Mouse (Mus musculus): ENCODE data around the gene Tbk1. TPM values are rescaled to one million over a fixed set of nuclear protein-coding genes. Genes with fewer than 3 reads are reported as not detected.

The Tbk1 gene
- polyA plus RNA-seq, 1 experiment from 2014 or later = 31.2 TPM

DNA sequence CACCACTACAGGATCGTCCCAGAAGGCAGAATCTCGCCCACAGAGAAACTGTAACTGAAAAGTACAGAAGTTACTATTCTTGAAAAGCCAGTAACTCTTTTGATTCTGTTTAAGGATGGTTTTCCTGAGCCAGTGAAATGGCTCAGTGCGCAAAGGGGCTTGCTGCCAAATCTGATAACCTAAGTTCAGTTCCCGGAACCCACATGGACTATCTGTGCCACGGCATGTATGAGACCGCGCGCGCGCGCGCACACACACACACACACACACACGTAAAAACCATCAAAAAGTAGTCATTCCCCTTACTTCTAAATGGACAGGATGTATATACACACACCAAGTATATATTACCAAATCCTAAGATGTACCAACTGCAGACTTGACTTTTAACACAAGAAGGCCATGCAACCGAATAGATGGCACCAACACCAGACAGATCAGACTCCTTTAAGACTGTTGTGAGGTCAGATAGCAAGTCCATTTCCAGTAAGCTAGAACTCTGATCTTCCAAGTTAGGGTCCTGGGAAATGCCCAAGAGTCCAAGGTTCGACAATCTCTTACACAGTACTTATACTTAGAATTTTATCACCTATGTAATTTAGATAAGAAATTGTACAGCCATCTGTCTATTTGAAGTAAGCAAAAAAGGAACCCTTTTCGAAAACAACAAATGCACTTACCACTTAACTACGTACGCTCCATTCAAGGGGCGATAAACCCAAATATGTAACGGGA, 1.4 kb downstream of the Tbk1 start:
- Histone ChIP-seq H3K4me1 (peaks cover 12% of the 10 kb centered on the region), H3K4me3 (replicated peaks) (peak overlapping the region; percentile 89), H3K9ac (0 out of 2 replicates have a peak overlapping the region, but pooled peaks have one; percentile 87), H3K36me3 (peaks cover 56% of the 10 kb centered on the region), H3K9me3 (replicated peaks) (no peaks in the 10 kb centered on the region), H3K27me3 (no peaks in the 10 kb centered on the region), H3K27ac (no peak overlapping the region), H3K4me2 (peak overlapping the region; percentile 65)
- 86% methylated on average over 20 of the region's 20 CpGs for WGBS
- ATAC-seq (replicated peaks; ENCODE audit: low FRiP score) = no peak

DNA sequence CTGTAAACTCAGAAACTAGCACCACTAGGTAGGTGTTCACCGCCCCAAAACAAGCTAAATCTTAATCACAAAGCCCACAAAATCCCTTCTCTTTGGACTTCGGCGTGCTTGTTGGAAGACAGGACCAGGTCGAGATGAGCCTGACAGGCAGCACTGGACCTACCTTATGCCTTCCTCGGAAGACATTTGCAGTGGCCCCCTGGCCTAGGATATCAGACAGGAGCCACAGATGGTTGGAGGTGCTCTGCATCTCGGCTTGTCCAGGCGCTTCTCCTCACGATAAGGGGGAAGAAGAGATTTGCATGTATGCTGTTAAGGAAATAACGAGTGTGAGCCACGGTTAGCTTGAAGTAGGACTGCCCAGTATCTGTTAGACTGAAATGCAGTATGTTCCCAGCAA, 2.6 kb downstream of the Tbk1 start:
- Histone ChIP-seq H3K4me1 (peaks cover 12% of the 10 kb centered on the region), H3K9ac (no peak overlapping the region), H3K4me3 (replicated peaks) (no peak overlapping the region), H3K36me3 (peaks cover 49% of the 10 kb centered on the region), H3K27ac (no peak overlapping the region), H3K27me3 (no peaks in the 10 kb centered on the region), H3K4me2 (no peak overlapping the region), H3K9me3 (replicated peaks) (no peaks in the 10 kb centered on the region)
- no peak for ATAC-seq (replicated peaks; ENCODE audit: low FRiP score)
- 95% methylated on average over 10 of the region's 10 CpGs for WGBS

DNA sequence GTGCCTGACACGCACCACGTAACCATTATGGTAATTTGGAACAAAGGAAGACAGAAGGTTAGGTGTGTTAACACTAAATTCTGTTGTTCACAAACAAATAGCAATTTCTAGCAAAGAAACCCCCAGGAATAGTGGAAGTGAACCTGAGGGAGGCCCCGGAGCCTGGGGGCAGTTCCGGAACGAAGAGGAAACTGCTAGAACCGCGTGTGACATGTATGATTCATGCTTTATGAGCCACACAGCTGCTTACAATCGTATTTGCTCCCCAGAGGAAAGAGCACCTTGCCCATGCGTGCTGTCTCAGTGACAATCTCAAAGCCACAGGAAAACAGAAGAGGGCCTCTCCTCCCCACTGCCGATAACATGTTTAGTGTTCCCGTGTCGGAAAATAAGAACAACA, 3.6 kb downstream of the Tbk1 start:
- H3K9me3 ChIP-seq (replicated peaks) = no peaks in the 10 kb centered on the region
- H3K4me3 ChIP-seq (replicated peaks) = no peak overlapping the region
- H3K4me2 ChIP-seq = no peak overlapping the region
- no peaks in the 10 kb centered on the region for H3K27me3 ChIP-seq
- peak overlapping the region; percentile 14; the same call in 1 of the 2 replicates for H3K27ac ChIP-seq
- peaks cover 48% of the 10 kb centered on the region for H3K36me3 ChIP-seq
- no peak overlapping the region for H3K9ac ChIP-seq
- H3K4me1 ChIP-seq = peaks cover 12% of the 10 kb centered on the region
- no peak for ATAC-seq (replicated peaks; ENCODE audit: low FRiP score)
- 85% methylated on average over 12 of the region's 12 CpGs for WGBS

DNA sequence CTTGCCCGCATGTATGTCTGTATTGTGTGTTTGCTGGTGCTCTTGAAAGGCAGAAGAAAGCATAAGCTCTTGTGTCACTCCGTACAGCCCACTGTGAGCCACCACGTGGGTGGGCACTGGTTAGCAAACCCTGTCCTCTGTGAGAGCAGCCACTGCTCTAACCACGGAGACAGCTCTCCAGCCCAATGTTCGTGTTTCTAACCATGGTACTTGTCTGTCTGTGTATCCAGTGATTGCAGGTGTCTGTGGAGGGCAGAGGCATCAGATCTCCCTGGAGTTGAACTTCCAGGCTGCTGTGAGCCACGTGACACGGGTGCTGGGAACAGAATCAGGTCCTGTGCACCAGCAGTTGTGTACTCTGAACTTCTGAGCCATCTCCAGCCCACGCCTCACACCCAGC, 4.3 kb downstream of the Tbk1 start:
- H3K4me3 ChIP-seq (replicated peaks) = no peak overlapping the region
- H3K4me2 ChIP-seq = no peak overlapping the region
- ATAC-seq (replicated peaks; ENCODE audit: low FRiP score) = no peak
- no peaks in the 10 kb centered on the region for H3K27me3 ChIP-seq
- H3K9me3 ChIP-seq (replicated peaks) = no peaks in the 10 kb centered on the region
- H3K27ac ChIP-seq = no peak overlapping the region
- H3K36me3 ChIP-seq = peaks cover 53% of the 10 kb centered on the region
- no peak overlapping the region for H3K9ac ChIP-seq
- WGBS = 93% methylated on average over 8 of the region's 8 CpGs
- peaks cover 12% of the 10 kb centered on the region for H3K4me1 ChIP-seq

DNA sequence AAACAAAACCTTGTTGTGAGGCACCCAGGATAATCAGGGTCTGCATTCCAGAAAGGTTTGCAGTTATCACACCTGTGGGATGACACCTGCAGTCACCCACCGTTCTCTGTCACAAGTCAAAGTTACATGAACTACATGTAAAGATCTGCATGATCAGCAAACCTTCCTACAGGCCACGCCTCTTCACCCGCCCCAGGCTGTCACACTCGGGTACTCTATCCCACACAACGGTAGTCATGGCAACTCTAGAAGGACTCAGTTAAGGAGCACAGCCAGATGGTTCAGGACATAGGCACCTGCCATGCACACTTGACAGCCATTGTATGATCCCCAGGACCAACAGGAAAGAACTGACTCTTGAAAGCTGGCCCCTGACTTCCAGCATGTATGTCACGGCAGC, 5.2 kb downstream of the Tbk1 start:
- H3K36me3 ChIP-seq = peaks cover 54% of the 10 kb centered on the region
- WGBS = 75% methylated on average over 6 of the region's 6 CpGs
- H3K4me1 ChIP-seq = peaks cover 12% of the 10 kb centered on the region
- no peaks in the 10 kb centered on the region for H3K9me3 ChIP-seq (replicated peaks)
- no peak overlapping the region for H3K4me3 ChIP-seq (replicated peaks)
- H3K27me3 ChIP-seq = no peaks in the 10 kb centered on the region
- H3K4me2 ChIP-seq = no peak overlapping the region
- H3K9ac ChIP-seq = no peak overlapping the region
- ATAC-seq (replicated peaks; ENCODE audit: low FRiP score) = 0 out of 2 replicates have a peak, but pooled peaks have one; percentile 52
- H3K27ac ChIP-seq = no peak overlapping the region

DNA sequence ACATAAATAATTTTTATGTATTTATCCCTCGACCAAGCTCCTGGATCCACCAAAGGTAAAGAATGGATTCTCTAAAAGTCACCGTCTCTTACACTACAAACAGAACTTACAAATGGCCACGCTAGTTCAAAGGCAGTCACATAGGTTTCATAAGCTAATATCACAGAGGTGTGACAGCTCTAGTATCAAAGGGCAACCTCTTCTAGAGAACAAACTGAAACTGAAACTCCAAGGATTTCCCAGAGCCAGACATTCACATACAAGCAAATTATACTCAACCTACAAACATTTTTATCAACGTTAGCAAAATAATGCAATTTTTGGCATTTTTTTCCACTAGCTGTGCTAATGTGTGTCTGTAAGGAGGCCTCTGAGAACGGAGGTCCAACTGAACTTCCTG, 6.2 kb downstream of the Tbk1 start:
- Histone ChIP-seq H3K27ac (no peak overlapping the region), H3K4me1 (peaks cover 9% of the 10 kb centered on the region), H3K36me3 (peaks cover 64% of the 10 kb centered on the region), H3K9ac (no peak overlapping the region), H3K4me3 (replicated peaks) (no peak overlapping the region), H3K4me2 (no peak overlapping the region), H3K27me3 (no peaks in the 10 kb centered on the region), H3K9me3 (replicated peaks) (no peaks in the 10 kb centered on the region)
- WGBS = 98% methylated on average over 5 of the region's 5 CpGs
- ATAC-seq (replicated peaks; ENCODE audit: low FRiP score) = no peak

DNA sequence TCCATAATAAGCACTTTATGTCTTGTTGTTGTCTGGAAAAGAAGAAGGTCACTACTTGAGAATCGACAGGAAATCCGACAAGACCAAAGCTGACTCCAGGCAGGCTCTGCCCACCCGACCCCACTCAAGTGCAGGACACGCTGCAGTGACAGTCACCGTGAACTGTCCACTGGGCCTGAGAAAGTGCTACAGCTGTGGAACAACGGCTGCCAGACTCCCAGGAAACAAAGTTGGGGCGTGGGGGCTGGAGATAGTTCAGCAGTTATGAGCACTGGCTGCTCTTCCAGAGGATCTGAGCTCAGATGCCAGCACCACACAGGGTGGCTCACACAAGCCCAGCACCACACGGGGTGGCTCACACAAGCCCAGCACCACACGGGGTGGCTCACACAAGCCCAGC, 10.2 kb downstream of the Tbk1 start:
- no peaks in the 10 kb centered on the region for H3K9me3 ChIP-seq (replicated peaks)
- no peak overlapping the region for H3K27ac ChIP-seq
- H3K4me1 ChIP-seq = 0 out of 2 replicates have a peak, but pooled peaks cover under 1% of the 10 kb centered on the region
- H3K27me3 ChIP-seq = no peaks in the 10 kb centered on the region
- no peak for ATAC-seq (replicated peaks; ENCODE audit: low FRiP score)
- H3K4me3 ChIP-seq (replicated peaks) = no peak overlapping the region
- no peak overlapping the region for H3K4me2 ChIP-seq
- H3K36me3 ChIP-seq = peaks cover 61% of the 10 kb centered on the region
- 75% methylated on average over 9 of the region's 9 CpGs for WGBS
- no peak overlapping the region for H3K9ac ChIP-seq

DNA sequence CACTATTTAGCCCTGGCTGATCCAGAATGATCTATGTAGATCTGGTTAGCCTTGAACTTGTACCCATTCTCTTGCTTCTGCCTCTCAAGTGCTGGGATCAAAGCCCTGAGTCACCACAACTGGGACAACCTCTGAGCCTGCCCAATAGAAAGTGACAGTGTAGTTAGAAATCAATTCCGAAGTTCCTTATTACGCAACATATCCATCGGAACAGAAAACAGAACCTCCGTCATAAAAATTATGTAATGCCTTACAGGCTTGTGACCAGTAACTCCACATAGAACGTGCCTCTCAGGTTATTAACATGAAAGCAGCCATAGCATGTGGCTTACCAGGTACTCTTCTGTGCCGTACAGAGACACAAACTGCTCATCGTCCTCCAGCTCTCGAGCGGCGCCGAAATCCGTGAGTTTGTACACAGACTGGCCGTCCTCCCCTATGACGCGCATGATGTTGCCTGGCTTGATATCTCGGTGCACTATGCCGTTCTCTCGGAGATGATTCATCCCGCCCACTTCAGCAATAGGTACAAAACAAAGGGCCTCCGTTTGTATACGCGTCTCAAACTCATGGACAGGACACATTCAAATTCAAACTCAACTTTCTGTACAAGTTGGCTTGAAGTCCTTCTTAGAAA, 15.0 kb downstream of the Tbk1 start:
- Histone ChIP-seq H3K9me3 (replicated peaks) (no peaks in the 10 kb centered on the region), H3K4me1 (no peaks in the 10 kb centered on the region; the same call in 1 of the 2 replicates), H3K27ac (no peak overlapping the region), H3K4me3 (replicated peaks) (no peak overlapping the region), H3K4me2 (no peak overlapping the region), H3K9ac (no peak overlapping the region), H3K36me3 (peaks cover 70% of the 10 kb centered on the region), H3K27me3 (no peaks in the 10 kb centered on the region)
- no peak for ATAC-seq (replicated peaks; ENCODE audit: low FRiP score)
- 97% methylated on average over 22 of the region's 22 CpGs for WGBS

DNA sequence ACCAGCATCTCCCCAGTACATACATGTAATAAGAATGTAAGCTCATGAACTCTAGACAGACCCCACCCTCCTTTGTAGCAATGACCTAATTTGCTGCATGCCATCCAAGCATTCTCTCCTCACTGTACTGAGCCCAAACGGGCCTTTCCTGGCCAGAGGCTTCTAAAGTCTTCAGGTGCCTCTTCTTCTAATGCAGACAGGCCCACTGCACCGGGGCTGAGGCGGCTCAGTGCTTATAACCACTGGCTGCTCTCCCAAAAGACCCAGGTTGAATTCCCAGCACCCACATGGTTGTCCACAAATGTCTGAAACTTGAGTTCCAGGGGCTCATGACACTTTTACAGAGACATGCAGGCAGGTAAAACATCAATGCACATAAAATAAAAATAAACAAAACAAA, 15.6 kb downstream of the Tbk1 start:
- no peaks in the 10 kb centered on the region for H3K9me3 ChIP-seq (replicated peaks)
- no peak for ATAC-seq (replicated peaks; ENCODE audit: low FRiP score)
- no peak overlapping the region for H3K9ac ChIP-seq
- WGBS = 93% methylated on average over 3 of the region's 3 CpGs
- no peaks in the 10 kb centered on the region; the same call in 1 of the 2 replicates for H3K4me1 ChIP-seq
- H3K4me3 ChIP-seq (replicated peaks) = no peak overlapping the region
- H3K27ac ChIP-seq = no peak overlapping the region
- H3K27me3 ChIP-seq = no peaks in the 10 kb centered on the region
- peaks cover 66% of the 10 kb centered on the region for H3K36me3 ChIP-seq
- no peak overlapping the region for H3K4me2 ChIP-seq

DNA sequence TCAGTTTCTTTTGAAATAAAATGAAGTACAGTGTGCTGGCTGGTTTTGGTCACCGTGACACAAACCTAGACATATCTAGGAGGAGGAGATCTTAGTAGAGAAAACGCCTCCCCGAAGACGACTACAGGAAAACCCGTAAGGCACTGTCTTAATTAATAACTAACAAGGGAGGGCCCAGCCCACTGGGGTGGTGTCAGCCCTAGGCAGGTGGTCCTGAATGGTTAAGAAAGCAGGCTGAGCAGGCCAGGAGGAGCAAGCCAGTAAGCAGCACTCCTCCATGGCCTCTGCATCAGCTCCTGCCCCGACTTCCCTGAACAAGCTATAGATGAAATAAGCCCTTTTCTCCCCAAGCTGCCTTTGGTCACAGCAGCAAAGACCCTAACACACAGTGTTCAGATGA, 16.8 kb downstream of the Tbk1 start:
- H3K4me2 ChIP-seq = no peak overlapping the region
- H3K4me1 ChIP-seq = no peaks in the 10 kb centered on the region; the same call in 1 of the 2 replicates
- H3K9ac ChIP-seq = no peak overlapping the region
- WGBS = 78% methylated on average over 6 of the region's 6 CpGs
- no peak for ATAC-seq (replicated peaks; ENCODE audit: low FRiP score)
- H3K27ac ChIP-seq = no peak overlapping the region
- no peaks in the 10 kb centered on the region for H3K27me3 ChIP-seq
- no peaks in the 10 kb centered on the region for H3K9me3 ChIP-seq (replicated peaks)
- peaks cover 65% of the 10 kb centered on the region for H3K36me3 ChIP-seq
- no peak overlapping the region for H3K4me3 ChIP-seq (replicated peaks)

DNA sequence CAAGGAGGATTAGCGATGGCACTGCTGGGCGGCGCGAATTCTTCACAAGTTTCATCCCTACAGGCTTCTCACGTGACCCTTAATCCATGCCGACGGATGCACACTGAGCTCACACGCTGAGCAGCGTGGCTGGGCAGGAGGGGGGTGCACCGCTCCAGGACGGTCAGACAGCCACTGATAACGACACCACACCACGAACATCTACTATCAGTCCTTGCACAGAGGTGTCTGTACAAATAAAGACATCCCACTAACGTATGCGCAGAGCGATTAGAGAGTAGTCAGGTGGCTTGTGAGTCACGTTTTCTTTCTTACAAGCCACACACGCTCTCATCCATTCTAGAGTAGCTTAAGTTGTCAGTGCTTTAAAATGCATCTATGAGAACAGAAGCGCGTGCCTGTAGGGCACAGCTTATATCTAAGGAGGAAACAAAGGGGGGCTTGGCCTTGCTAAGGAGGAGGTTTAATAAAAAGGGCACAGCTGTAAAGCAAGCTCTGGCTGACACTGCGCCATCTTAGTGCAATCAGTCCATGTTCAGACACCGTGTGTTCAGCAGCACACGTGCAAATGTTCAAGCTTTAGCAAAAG, 17.5 kb downstream of the Tbk1 start:
- no peak overlapping the region for H3K4me2 ChIP-seq
- H3K27me3 ChIP-seq = no peaks in the 10 kb centered on the region
- ATAC-seq (replicated peaks; ENCODE audit: low FRiP score) = peak; percentile 95
- no peaks in the 10 kb centered on the region for H3K9me3 ChIP-seq (replicated peaks)
- no peaks in the 10 kb centered on the region; the same call in 1 of the 2 replicates for H3K4me1 ChIP-seq
- H3K9ac ChIP-seq = no peak overlapping the region
- peaks cover 66% of the 10 kb centered on the region for H3K36me3 ChIP-seq
- H3K4me3 ChIP-seq (replicated peaks) = no peak overlapping the region
- H3K27ac ChIP-seq = no peak overlapping the region
- WGBS = 29% methylated on average over 23 of the region's 23 CpGs

DNA sequence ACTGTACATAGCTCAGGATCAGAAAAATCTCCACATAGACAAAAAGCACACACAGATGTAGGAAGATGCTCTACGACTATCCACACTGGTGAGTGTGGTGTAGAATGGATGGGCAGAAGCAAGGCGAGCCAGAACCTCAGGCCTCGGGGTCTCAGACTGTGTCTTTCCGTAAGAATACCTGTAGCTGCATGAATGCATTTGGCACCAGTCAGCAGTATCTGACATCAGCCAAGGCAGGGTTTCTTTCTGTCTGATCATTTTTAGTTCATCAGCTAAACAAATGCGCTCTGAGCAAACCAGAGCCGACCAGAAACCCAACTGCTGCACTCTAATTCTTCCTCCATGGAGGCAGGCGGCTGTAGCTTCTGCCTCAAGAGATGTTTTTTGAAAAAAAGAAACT, 18.1 kb downstream of the Tbk1 start:
- no peak overlapping the region for H3K4me2 ChIP-seq
- WGBS = 82% methylated on average over 7 of the region's 7 CpGs
- H3K27me3 ChIP-seq = no peaks in the 10 kb centered on the region
- no peaks in the 10 kb centered on the region; the same call in 1 of the 2 replicates for H3K4me1 ChIP-seq
- peak; percentile 22; the same call in 1 of the 2 replicates for ATAC-seq (replicated peaks; ENCODE audit: low FRiP score)
- no peak overlapping the region for H3K4me3 ChIP-seq (replicated peaks)
- no peak overlapping the region for H3K27ac ChIP-seq
- H3K9me3 ChIP-seq (replicated peaks) = no peaks in the 10 kb centered on the region
- peaks cover 70% of the 10 kb centered on the region for H3K36me3 ChIP-seq
- no peak overlapping the region for H3K9ac ChIP-seq

Data from kidney, embryonic 15.5 days (tissue).